Mouse (Mus musculus): Measurements from ENCODE around the gene Tyro3.

The Tyro3 gene

DNA sequence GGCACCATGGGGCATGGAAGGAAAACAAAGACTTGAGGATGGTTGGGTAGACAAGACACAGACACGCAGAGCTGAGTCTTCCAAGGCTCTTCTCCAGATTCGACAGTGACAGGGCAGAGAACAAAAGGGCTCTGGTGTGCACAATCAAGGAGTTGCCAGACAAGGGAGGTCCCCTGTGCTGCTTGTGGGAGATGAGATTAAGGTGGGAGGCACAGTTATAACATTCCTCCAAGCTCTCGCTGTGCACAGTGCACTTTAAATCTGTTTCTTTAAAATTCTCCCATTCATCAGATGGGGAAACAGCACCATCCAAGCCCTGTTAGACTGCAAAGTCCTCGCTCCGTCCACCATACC, 6.7 kb downstream of the Tyro3 start:
- peak; percentile 71 for DNase-seq (ENCODE audit: low spot score)

DNA sequence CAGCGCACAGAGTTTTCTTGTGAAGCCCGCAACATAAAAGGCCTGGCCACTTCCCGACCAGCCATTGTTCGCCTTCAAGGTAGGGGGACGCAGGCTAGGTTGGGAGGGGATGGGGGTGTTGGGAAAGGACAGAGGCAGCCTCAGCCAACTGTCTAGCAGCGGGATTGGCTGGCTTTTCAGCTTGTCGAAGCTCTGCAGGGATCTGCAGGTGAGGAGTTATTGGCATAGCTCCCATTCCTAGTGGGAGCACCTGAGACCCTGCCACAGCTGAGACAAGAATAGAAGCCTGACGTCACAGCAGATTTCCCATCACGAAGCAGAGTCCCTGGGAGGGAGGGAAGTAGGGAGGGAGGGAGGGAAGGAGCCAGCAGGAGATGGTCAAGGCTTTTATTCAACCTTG, 7.2 kb downstream of the Tyro3 start:
- DNase-seq (ENCODE audit: low spot score) = no peak

DNA sequence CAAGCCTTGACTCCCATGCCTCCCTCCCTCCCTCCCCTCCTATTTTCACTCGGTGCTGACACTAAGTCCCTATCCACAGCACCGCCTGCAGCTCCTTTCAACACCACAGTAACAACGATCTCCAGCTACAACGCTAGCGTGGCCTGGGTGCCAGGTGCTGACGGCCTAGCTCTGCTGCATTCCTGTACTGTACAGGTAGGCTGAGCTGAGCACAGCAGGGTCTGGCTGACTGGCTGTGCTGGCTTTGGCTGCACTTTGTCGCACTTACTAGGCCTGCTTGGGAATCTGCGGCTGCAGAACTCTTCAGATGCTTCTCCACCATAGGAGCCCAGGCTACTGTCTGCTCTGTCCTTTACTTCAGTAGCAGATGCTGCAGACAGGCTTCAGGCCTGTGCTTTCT, 8.0 kb downstream of the Tyro3 start:
- DNase-seq (ENCODE audit: low spot score) = no peak

DNA sequence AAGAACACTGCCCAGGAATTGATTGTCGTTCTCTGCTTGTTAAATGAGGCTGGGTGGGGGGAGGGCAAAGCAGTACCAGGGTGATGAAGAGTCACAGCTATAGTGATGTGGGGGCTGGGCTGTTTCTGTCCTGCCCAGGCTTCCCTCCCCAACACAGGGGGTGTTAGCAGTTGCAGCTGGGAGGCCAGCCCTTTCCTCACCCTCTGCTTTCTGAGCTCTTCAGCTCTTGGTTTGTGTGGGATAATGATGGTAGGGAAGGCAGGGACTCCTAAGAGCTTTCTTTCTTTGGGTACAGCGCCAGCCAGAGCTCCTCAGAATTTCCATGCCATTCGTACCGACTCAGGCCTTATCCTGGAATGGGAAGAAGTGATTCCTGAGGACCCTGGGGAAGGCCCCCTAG, 10.9 kb downstream of the Tyro3 start:
- no peak for DNase-seq (ENCODE audit: low spot score)

DNA sequence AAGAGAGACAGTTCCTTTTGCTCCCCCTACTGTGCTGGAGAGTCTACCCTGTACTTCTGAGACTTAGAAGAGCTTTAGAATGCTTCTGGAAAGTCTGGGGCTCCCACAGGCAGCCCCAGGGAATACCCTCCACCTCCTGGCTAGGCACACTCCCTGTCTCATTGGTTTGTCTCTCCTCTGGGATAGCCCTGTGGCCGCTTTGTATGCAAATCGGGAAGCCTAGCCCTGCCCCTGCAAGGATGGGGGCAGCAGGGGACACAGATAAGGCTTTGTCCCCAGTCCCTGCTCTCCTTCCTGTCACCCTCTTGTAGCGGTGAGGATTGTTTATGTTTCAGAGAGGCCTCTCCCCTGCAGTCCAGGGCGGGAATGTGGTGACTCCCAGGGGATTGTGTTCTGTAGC, 11.3 kb downstream of the Tyro3 start:
- DNase-seq (ENCODE audit: low spot score) = no peak

DNA sequence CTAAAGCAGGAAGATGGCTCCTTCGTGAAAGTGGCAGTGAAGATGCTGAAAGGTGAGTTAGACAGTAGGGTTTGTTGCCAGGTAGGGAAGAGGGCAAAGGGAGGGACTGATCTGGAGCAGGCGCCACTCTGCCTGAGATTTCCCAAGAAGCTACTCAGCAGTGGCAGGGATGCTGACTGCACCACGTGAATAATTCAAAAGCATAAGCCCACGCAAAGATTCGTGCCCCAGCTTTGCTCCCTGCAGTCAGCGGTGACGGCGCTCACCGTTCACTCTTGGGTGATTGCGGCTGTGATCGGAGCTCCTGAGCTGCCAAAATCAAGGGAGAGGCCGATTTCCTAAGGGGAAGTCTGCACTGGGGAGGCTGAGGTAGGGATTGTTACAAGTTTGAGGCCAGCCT, 13.4 kb downstream of the Tyro3 start:
- no peak for DNase-seq (ENCODE audit: low spot score)

DNA sequence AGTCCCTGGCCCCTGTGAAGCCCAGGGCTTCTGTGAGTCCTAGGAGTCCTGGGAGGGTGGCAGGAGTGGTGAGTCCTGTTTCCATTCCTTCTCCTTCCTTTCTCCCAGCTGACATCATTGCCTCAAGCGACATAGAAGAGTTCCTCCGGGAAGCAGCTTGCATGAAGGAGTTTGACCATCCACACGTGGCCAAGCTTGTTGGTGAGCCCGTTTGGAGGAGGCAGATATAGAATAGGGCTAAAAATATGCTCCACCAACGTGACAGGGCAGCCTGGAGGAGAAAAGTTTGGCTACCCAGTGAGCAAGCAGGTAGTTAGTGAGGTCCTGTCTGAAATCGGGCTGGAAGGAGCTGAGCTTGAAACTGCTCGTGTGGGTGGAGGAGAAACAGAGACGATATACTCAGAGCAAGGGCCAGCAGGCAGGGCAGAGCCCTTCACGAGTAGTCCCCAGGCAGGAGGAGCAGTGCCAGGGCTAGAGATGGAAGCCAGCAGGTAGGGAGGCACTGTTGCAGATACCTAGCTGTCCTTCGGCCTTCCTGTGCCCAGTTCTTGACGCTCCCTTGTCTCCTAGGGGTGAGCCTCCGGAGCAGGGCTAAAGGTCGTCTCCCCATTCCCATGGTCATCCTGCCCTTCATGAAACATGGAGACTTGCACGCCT, 14.1 kb downstream of the Tyro3 start:
- no peak for DNase-seq (ENCODE audit: low spot score)

GRCm38 (mm10) chr2:119814376-119814933, 16.9 kb downstream of the Tyro3 start:
- DNase-seq (ENCODE audit: low spot score) = peak; percentile 73

DNA sequence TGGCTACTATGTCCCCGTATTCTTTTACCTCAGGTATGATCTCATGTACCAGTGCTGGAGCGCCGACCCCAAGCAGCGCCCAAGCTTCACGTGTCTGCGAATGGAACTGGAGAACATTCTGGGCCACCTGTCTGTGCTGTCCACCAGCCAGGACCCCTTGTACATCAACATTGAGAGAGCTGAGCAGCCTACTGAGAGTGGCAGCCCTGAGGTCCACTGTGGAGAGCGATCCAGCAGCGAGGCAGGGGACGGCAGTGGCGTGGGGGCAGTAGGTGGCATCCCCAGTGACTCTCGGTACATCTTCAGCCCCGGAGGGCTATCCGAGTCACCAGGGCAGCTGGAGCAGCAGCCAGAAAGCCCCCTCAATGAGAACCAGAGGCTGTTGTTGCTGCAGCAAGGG, 19.1 kb downstream of the Tyro3 start:
- no peak for DNase-seq (ENCODE audit: low spot score)

GRCm38 (mm10) chr2:119817047-119817446, 19.5 kb downstream of the Tyro3 start:
- no peak for DNase-seq (ENCODE audit: low spot score)

- no peak for DNase-seq (ENCODE audit: low spot score)
Measured at GRCm38 (mm10) chr2:119818668-119819272, 21.2 kb downstream of the Tyro3 start.

DNA sequence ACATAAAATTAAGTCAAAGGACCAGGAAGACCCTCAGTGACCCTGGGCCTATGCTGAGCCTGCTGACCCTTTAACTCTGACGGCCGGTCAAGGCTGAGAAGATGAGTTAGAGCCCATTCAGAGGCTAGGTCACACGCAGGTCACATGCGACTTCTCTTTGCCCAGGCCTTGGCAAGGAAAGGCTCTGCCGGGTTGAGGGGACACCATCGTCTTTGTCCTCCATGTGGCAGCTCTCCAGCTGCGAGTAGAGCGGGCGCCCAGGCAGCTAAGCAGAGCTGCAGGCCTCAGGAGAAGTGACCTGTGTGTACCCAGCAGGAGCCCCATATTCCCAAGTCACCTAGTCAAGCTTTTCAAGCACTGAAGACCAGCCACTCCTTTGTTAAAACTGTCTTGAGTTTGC, 23.6 kb downstream of the Tyro3 start:
- no peak for DNase-seq (ENCODE audit: low spot score)

- DNase-seq (ENCODE audit: low spot score) = no peak
Measured at GRCm38 (mm10) chr2:119830579-119830978, 33.0 kb downstream of the Tyro3 start.

DNA sequence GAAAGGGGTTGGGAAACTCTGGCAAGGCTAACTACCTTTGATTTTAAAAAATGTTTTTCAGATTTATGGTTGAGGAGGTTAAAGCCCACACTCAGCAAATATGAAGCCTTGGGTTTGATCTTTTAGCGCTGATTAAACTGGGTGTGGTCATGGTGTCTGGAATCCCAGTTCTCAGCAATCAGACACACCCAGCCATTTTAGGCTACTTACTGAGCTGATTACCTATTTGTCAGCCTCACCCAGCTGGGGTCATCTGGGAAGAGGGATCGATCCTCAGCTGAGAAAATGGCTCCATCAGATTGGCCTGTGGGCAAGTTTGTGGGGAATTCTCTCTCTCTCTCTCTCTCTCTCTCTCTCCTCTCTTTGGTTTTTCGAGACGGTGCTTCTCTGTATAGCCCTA, 36.7 kb downstream of the Tyro3 start:
- no peak for DNase-seq (ENCODE audit: low spot score)

DNA sequence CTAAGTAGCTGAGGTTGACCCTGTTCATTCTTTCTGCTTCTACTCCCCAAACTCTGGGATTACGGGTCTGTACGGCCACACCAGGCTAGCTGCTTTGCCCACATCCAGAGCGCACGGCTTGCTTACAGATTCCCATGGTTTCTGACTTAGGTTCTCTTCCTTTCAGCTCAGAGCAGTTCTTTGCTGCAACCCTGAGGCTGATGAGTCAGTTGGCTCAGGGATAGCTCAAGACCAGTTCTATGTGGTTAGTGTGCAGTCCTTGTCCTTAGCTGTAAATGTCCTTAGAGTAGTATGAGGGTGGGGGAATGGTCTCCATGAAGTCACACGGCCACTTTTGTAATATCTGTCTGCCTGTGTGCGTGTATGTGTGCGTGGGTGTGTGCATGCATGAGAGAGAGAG, 40.1 kb downstream of the Tyro3 start:
- no peak for DNase-seq (ENCODE audit: low spot score)

DNA sequence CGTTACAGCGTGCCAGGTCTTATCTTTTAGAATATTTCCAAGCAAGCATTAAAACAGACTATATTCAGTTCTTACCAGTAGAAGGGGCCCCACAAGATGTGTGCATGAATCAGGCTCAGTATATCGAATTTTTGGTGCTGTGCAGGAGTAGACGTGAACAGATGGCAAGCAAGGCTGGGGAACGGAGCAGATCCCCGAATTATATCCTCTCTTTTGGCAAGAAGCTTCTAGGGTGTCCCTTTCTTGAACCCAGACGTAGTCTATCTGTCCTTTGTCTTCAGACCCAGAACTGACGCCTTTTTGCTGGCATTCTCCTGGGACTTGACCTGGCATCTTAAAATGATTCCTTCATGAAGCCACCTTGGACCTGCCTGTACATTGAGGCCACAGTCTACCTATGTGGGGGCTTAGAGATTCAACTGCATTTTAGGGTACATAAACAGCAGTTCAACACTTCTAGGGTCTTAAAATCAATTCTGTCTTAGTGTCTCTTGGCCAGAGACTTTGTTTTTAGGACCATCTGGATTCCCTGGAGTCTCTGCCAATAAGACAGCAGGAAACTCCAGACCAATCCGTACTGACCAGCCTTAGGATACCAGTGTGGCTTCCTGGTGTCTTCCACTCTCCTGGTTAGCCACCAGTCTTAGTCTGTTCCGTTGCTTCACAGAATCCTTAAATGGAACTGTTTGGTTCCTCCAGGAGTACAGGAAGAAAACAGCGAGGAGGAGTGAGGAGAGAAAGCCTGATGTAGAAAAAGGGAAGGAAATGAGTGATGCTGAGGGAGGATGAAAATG, 41.0 kb downstream of the Tyro3 start:
- DNase-seq (ENCODE audit: low spot score) = no peak

- DNase-seq (ENCODE audit: low spot score) = no peak
Measured at GRCm38 (mm10) chr2:119840008-119840407, 42.5 kb downstream of the Tyro3 start.

DNA sequence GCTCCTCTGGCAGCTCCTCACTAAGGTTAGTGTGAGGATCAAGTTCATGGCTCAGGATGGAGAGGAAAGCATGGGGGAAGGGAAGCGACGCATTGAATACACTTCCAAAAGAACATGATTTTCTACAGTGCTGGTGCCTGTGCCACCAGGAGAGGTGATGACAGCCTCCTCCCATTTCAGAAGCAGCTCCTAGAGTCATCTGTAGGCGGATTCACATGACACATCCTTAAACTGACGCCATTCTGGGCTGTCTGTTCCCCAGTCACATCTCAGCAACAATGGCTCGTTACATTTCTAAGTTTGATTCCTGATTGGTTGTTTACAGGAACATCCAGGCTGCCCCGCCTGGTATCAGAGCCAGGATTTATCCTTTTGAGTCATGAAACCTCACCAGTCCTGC, 44.5 kb downstream of the Tyro3 start:
- DNase-seq (ENCODE audit: low spot score) = no peak

- DNase-seq (ENCODE audit: low spot score) = no peak
Measured at GRCm38 (mm10) chr2:119843526-119843925, 46.0 kb downstream of the Tyro3 start.

DNA sequence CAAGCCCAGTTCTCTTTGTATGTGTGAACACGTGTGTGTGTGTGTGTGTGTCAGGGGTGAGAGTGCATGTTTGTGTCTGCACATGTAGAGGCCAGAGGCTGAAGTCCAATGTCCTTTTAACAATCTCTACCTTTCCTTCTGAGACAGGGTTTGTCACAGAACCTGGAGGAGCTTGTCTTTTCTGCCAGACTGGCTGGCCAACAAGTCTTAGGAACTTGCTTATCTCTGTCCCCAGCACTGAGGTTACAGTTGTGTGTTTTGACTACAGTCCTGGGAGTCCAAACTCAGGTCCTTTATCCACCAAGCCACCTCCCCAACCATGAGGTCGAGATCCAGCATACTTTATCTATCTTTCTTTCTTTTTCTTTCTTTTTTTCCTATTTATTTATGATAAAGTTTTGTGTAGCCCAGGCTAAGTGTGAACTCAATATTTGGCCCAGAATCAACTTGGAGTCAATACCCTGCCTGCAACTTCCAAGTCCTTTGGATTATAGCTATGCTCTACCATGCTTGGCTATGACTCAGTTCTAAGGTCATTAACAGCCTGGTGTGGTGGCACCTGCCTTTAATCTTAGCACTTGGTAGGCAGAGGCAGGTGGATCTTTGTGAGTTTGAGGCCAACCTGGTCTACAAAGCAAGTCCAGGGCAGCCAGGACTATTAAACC, 48.5 kb downstream of the Tyro3 start:
- no peak for DNase-seq (ENCODE audit: low spot score)

GRCm38 (mm10) chr2:119846929-119847328, 49.4 kb downstream of the Tyro3 start:
- DNase-seq (ENCODE audit: low spot score) = no peak

GRCm38 (mm10) chr2:119853811-119854210, 56.3 kb downstream of the Tyro3 start:
- DNase-seq (ENCODE audit: low spot score) = no peak

Data from testis, postnatal 14 days (tissue).